Mouse (Mus musculus) cerebellum, adult 18-20 months (tissue): ENCODE measurements at regions not wholly inside any gene's neighbourhood (a gene's known extent, or its start where the extent isn't known, plus 50 kb on each side); places are given as distances from the start of the nearest gene placed in this dataset.

Experiments used
- DNase-seq, 2 experiments: peaks; one replicate each; pipeline ENCODE4 v3.0.0; 2021

GRCm38 (mm10) chr10:100927086-100927485 lies 336.8 kb downstream of the 1700017N19Rik start:
- no peak for DNase-seq

- DNase-seq = no peak
These were observed 341.5 kb downstream of the 1700017N19Rik start for GRCm38 (mm10) chr10:100931739-100932138.

GRCm38 (mm10) chr10:100958371-100958770 lies 368.1 kb downstream of the 1700017N19Rik start:
- no peak for DNase-seq

- DNase-seq = no peak
These were observed 413.2 kb downstream of the 1700017N19Rik start for GRCm38 (mm10) chr10:101003469-101003868.

GRCm38 (mm10) chr10:101004687-101005086 lies 414.4 kb downstream of the 1700017N19Rik start:
- DNase-seq = no peak

- no peak for DNase-seq
These were observed 425.1 kb downstream of the 1700017N19Rik start for GRCm38 (mm10) chr10:101015416-101015815.

GRCm38 (mm10) chr10:101038630-101039029 lies 448.3 kb downstream of the 1700017N19Rik start:
- DNase-seq = no peak

GRCm38 (mm10) chr10:101039034-101039433 lies 448.8 kb downstream of the 1700017N19Rik start:
- no peak for DNase-seq
